Mouse (Mus musculus) forebrain, embryonic 15.5 days (tissue): ENCODE measurements around the gene Sp100. TPM values are rescaled to one million over a fixed set of nuclear protein-coding genes. Genes with fewer than 3 reads are reported as not detected.
A peak's percentile ranks its signal among the peaks of the same experiment; 100 is the strongest.

Source experiments
- ATAC-seq: fragments of 200-750 bp; cut with Nextera tagmentation; replicated peaks from 2 replicates; pipeline ENCODE4 v1.8.0; 2017; ENCODE audit warnings: mild to moderate bottlenecking, moderate TSS enrichment, moderate library complexity
- H3K27ac ChIP-seq: fragments of 300-500 bp; sonication (generic); replicated peaks from 2 replicates; pipeline ENCODE4 v1.5.1; 2015; ENCODE audit warnings: mild to moderate bottlenecking, inconsistent platforms
- H3K27me3 ChIP-seq: fragments of 300-500 bp; sonication (generic); 2 replicates; pipeline ENCODE4 v1.6.1; 2015; ENCODE audit warnings: inconsistent platforms
- H3K36me3 ChIP-seq: fragments of 300-500 bp; sonication (generic); 2 replicates; pipeline ENCODE4 v1.6.1; 2015; ENCODE audit warnings: mild to moderate bottlenecking, inconsistent platforms
- H3K4me1 ChIP-seq: fragments of 300-500 bp; sonication (generic); 2 replicates; pipeline ENCODE4 v1.6.1; 2015; ENCODE audit warnings: inconsistent platforms
- H3K4me2 ChIP-seq: fragments of 300-500 bp; sonication (generic); replicated peaks from 2 replicates; pipeline ENCODE4 v1.6.1; 2015; ENCODE audit warnings: mild to moderate bottlenecking, inconsistent platforms
- H3K4me3 ChIP-seq: fragments of 300-500 bp; sonication (generic); 2 replicates; pipeline ENCODE4 v1.5.1; 2015; ENCODE audit warnings: mild to moderate bottlenecking, inconsistent platforms
- H3K9ac ChIP-seq: fragments of 300-500 bp; sonication (generic); replicated peaks from 2 replicates; pipeline ENCODE4 v1.6.1; 2015; ENCODE audit warnings: mild to moderate bottlenecking, inconsistent platforms
- H3K9me3 ChIP-seq: fragments of 300-500 bp; sonication (generic); 2 replicates; pipeline ENCODE4 v1.6.1; 2016; ENCODE audit warnings: inconsistent platforms
- WGBS: fragments of 180-500 bp; shearing (Covaris S2); methylation state at CpG from one replicate; pipeline ENCODE4 v1.1.7; 2015; ENCODE audit warnings: mixed read lengths; 5-methylcytosine and 5-hydroxymethylcytosine counted together
- polyA plus RNA-seq: library from polyadenylated mRNA; unstranded; fragments of >200 nt; fragmentation: Nextera tagmentation; extraction: Ambion mirVana; gene quantifications from 2 replicates; pipeline ENCODE4 v1.2.1, GENCODE M21; 2015

Gene Sp100
- polyA plus RNA-seq, 1 experiment from 2014 or later: 0.46 TPM

- no peaks in the 10 kb centered on the region for H3K36me3 ChIP-seq
- ATAC-seq: peak; percentile 48; the same call in 1 of the 2 replicates
- H3K4me3 ChIP-seq: 0 out of 2 replicates have a peak overlapping the region, but pooled peaks have one; percentile 5
- H3K9ac ChIP-seq: no peak overlapping the region
- H3K4me1 ChIP-seq: no peaks in the 10 kb centered on the region
- 44% methylated on average over 18 of the region's 18 CpGs for WGBS
- 0 out of 2 replicates have a peak overlapping the region, but pooled peaks have one; percentile 27 for H3K4me2 ChIP-seq
- no peak overlapping the region for H3K27ac ChIP-seq
- H3K27me3 ChIP-seq: no peaks in the 10 kb centered on the region
- no peaks in the 10 kb centered on the region for H3K9me3 ChIP-seq
These were observed 86.8 kb downstream of the Sp100 start for GRCm38 (mm10) chr1:85736355-85737184.

GRCm38 (mm10) chr1:85739000-85739399, 89.2 kb downstream of the Sp100 start:
- ATAC-seq: no peak
- Histone ChIP-seq H3K9ac (no peak overlapping the region), H3K4me1 (no peaks in the 10 kb centered on the region), H3K27ac (no peak overlapping the region), H3K9me3 (no peaks in the 10 kb centered on the region), H3K27me3 (no peaks in the 10 kb centered on the region), H3K4me2 (no peak overlapping the region), H3K4me3 (no peak overlapping the region), H3K36me3 (no peaks in the 10 kb centered on the region)
- 92% methylated on average over 4 of the region's 4 CpGs for WGBS

- no peaks in the 10 kb centered on the region for H3K27me3 ChIP-seq
- no peak overlapping the region for H3K4me2 ChIP-seq
- H3K9me3 ChIP-seq: no peaks in the 10 kb centered on the region
- no peak overlapping the region for H3K27ac ChIP-seq
- no peak for ATAC-seq
- H3K9ac ChIP-seq: no peak overlapping the region
- H3K4me1 ChIP-seq: no peaks in the 10 kb centered on the region
- H3K36me3 ChIP-seq: no peaks in the 10 kb centered on the region
- no peak overlapping the region for H3K4me3 ChIP-seq
These were observed 90.0 kb downstream of the Sp100 start for GRCm38 (mm10) chr1:85739819-85740218.

GRCm38 (mm10) chr1:85740923-85741322, 91.1 kb downstream of the Sp100 start:
- H3K4me2 ChIP-seq: no peak overlapping the region
- H3K9me3 ChIP-seq: no peaks in the 10 kb centered on the region
- H3K4me1 ChIP-seq: no peaks in the 10 kb centered on the region
- 87% methylated on average over 6 of the region's 6 CpGs for WGBS
- no peak for ATAC-seq
- no peak overlapping the region for H3K9ac ChIP-seq
- H3K36me3 ChIP-seq: no peaks in the 10 kb centered on the region
- no peaks in the 10 kb centered on the region for H3K27me3 ChIP-seq
- H3K4me3 ChIP-seq: no peak overlapping the region
- no peak overlapping the region for H3K27ac ChIP-seq

- Histone ChIP-seq H3K27ac (no peak overlapping the region), H3K4me2 (no peak overlapping the region), H3K4me1 (no peaks in the 10 kb centered on the region), H3K9me3 (no peaks in the 10 kb centered on the region), H3K36me3 (no peaks in the 10 kb centered on the region), H3K27me3 (no peaks in the 10 kb centered on the region), H3K4me3 (no peak overlapping the region), H3K9ac (no peak overlapping the region)
- 57% methylated on average over 5 of the region's 5 CpGs for WGBS
- no peak for ATAC-seq
These were observed 92.5 kb downstream of the Sp100 start for GRCm38 (mm10) chr1:85742333-85742732.

GRCm38 (mm10) chr1:85742916-85743505, 93.2 kb downstream of the Sp100 start:
- no peak for ATAC-seq
- Histone ChIP-seq H3K9ac (no peak overlapping the region), H3K27ac (no peak overlapping the region), H3K27me3 (no peaks in the 10 kb centered on the region), H3K36me3 (no peaks in the 10 kb centered on the region), H3K4me3 (no peak overlapping the region), H3K9me3 (no peaks in the 10 kb centered on the region), H3K4me2 (no peak overlapping the region), H3K4me1 (no peaks in the 10 kb centered on the region)
- 11% methylated on average over 2 of the region's 2 CpGs for WGBS

- no peaks in the 10 kb centered on the region for H3K36me3 ChIP-seq
- H3K9ac ChIP-seq: no peak overlapping the region
- no peaks in the 10 kb centered on the region for H3K4me1 ChIP-seq
- H3K4me3 ChIP-seq: no peak overlapping the region
- WGBS: 93% methylated on average over 3 of the region's 3 CpGs
- H3K9me3 ChIP-seq: no peaks in the 10 kb centered on the region
- no peaks in the 10 kb centered on the region for H3K27me3 ChIP-seq
- H3K4me2 ChIP-seq: no peak overlapping the region
- no peak overlapping the region for H3K27ac ChIP-seq
- ATAC-seq: no peak
These were observed 94.8 kb downstream of the Sp100 start for GRCm38 (mm10) chr1:85744539-85744938.

GRCm38 (mm10) chr1:85746511-85746910, 96.7 kb downstream of the Sp100 start:
- Histone ChIP-seq H3K4me1 (no peaks in the 10 kb centered on the region), H3K9me3 (no peaks in the 10 kb centered on the region), H3K27me3 (no peaks in the 10 kb centered on the region), H3K27ac (no peak overlapping the region), H3K4me3 (no peak overlapping the region), H3K4me2 (no peak overlapping the region), H3K9ac (no peak overlapping the region), H3K36me3 (no peaks in the 10 kb centered on the region)
- ATAC-seq: no peak
- WGBS: 89% methylated on average over 5 of the region's 5 CpGs

GRCm38 (mm10) chr1:85749829-85750228, 100.0 kb downstream of the Sp100 start:
- Histone ChIP-seq H3K36me3 (no peaks in the 10 kb centered on the region), H3K27me3 (no peaks in the 10 kb centered on the region), H3K9me3 (no peaks in the 10 kb centered on the region), H3K4me2 (no peak overlapping the region), H3K4me1 (no peaks in the 10 kb centered on the region), H3K4me3 (no peak overlapping the region), H3K27ac (no peak overlapping the region), H3K9ac (no peak overlapping the region)
- ATAC-seq: no peak
- WGBS: 46% methylated on average over 2 of the region's 2 CpGs

- WGBS: 90% methylated on average over 4 of the region's 4 CpGs
- no peaks in the 10 kb centered on the region for H3K4me1 ChIP-seq
- no peak for ATAC-seq
- no peaks in the 10 kb centered on the region for H3K27me3 ChIP-seq
- H3K4me2 ChIP-seq: no peak overlapping the region
- no peaks in the 10 kb centered on the region for H3K9me3 ChIP-seq
- no peak overlapping the region for H3K27ac ChIP-seq
- no peak overlapping the region for H3K9ac ChIP-seq
- H3K4me3 ChIP-seq: no peak overlapping the region
- no peaks in the 10 kb centered on the region for H3K36me3 ChIP-seq
These were observed 100.9 kb downstream of the Sp100 start for GRCm38 (mm10) chr1:85750650-85751049.

GRCm38 (mm10) chr1:85751494-85751893, 101.7 kb downstream of the Sp100 start:
- WGBS: 56% methylated on average over 6 of the region's 6 CpGs
- Histone ChIP-seq H3K27me3 (no peaks in the 10 kb centered on the region), H3K27ac (no peak overlapping the region), H3K9ac (no peak overlapping the region), H3K4me2 (no peak overlapping the region), H3K9me3 (no peaks in the 10 kb centered on the region), H3K4me3 (no peak overlapping the region), H3K36me3 (no peaks in the 10 kb centered on the region), H3K4me1 (no peaks in the 10 kb centered on the region)
- peak; percentile 46; the same call in 1 of the 2 replicates for ATAC-seq

GRCm38 (mm10) chr1:85751932-85752680, 102.3 kb downstream of the Sp100 start:
- ATAC-seq: no peak
- H3K36me3 ChIP-seq: no peaks in the 10 kb centered on the region
- no peaks in the 10 kb centered on the region for H3K9me3 ChIP-seq
- no peaks in the 10 kb centered on the region for H3K27me3 ChIP-seq
- no peaks in the 10 kb centered on the region for H3K4me1 ChIP-seq
- no peak overlapping the region for H3K27ac ChIP-seq
- WGBS: 80% methylated on average over 11 of the region's 11 CpGs
- H3K4me2 ChIP-seq: no peak overlapping the region
- H3K9ac ChIP-seq: no peak overlapping the region
- H3K4me3 ChIP-seq: no peak overlapping the region
